Mouse (Mus musculus) embryonic facial prominence, embryonic 10.5 days (tissue): ENCODE data around the gene Pycr1. TPM values are rescaled to one million over a fixed set of nuclear protein-coding genes. Genes with fewer than 3 reads are reported as not detected.

ENCODE experiments used
- DNase-seq: peaks from one replicate; pipeline ENCODE4 v3.0.0-alpha.2; 2017; ENCODE audit warnings: low spot score
- H3K27ac ChIP-seq: fragments of 300-500 bp; sonication (generic); replicated peaks from 2 replicates; pipeline ENCODE4 v1.5.1; 2016; ENCODE audit warnings: mild to moderate bottlenecking
- H3K27me3 ChIP-seq: fragments of 300-500 bp; sonication (generic); replicated peaks from 2 replicates; pipeline ENCODE4 v1.6.1; 2016; ENCODE audit warnings: low read depth, mild to moderate bottlenecking; ENCODE audit not compliant: poor library complexity, severe bottlenecking
- H3K36me3 ChIP-seq: fragments of 300-500 bp; sonication (generic); replicated peaks from 2 replicates; pipeline ENCODE4 v1.6.1; 2016; ENCODE audit warnings: mild to moderate bottlenecking, moderate library complexity
- H3K4me1 ChIP-seq: fragments of 300-500 bp; sonication (generic); 2 replicates; pipeline ENCODE4 v1.6.1; 2016
- H3K4me3 ChIP-seq: fragments of 300-500 bp; sonication (generic); 2 replicates; pipeline ENCODE4 v1.5.1; 2016; ENCODE audit warnings: mild to moderate bottlenecking, moderate library complexity
- H3K9me3 ChIP-seq: fragments of 300-500 bp; sonication (generic); 2 replicates; pipeline ENCODE4 v1.6.1; 2016; ENCODE audit warnings: mild to moderate bottlenecking
- WGBS: fragments of 180-500 bp; shearing (Covaris S2); methylation state at CpG from one replicate; pipeline ENCODE4 v1.1.7; 2016; 5-methylcytosine and 5-hydroxymethylcytosine counted together
- polyA plus RNA-seq: library from polyadenylated mRNA; unstranded; fragments of >200 nt; fragmentation: Nextera tagmentation; extraction: Ambion mirVana; gene quantifications from 2 replicates; pipeline ENCODE4 v1.2.1, GENCODE M21; 2016

Gene Pycr1
- polyA plus RNA-seq, 1 experiment from 2014 or later, result 32.7 TPM

- peak overlapping the region; percentile 99 for H3K4me3 ChIP-seq
- H3K9me3 ChIP-seq, result no peaks in the 10 kb centered on the region
- peaks cover 43% of the 10 kb centered on the region for H3K4me1 ChIP-seq
- peaks cover 45% of the 10 kb centered on the region for H3K36me3 ChIP-seq
- peak overlapping the region; percentile 42 for H3K27ac ChIP-seq
- DNase-seq, result no peak
- H3K27me3 ChIP-seq, result no peaks in the 10 kb centered on the region
- 44% methylated on average over 5 of the region's 5 CpGs for WGBS
Measured at GRCm38 (mm10) chr11:120630401-120630871, 13.1 kb downstream of the Pycr1 start.

DNA sequence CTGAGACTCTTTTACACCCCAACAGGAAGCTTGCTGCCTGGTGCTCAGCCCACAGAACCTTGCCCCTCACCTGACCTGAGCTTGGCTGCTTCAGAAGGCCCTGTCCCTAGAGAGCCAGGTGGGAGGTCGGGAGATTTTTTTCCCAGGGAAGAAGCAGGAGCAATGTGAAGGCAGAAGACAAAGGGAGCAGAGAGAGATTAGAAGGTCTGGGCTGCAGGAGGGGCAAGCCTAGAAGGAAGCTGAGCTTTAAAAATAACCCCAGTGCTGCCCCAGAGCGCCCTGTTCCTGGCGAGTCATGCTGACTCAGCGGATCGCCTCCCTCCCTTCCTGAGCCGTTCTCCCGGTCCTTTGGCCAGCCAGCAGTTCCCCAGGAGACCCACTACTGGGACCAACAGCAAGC is 13.7 kb downstream of the Pycr1 start:
- Histone ChIP-seq H3K9me3 (no peaks in the 10 kb centered on the region), H3K27me3 (no peaks in the 10 kb centered on the region), H3K36me3 (peaks cover 47% of the 10 kb centered on the region), H3K4me1 (peaks cover 48% of the 10 kb centered on the region), H3K4me3 (peak overlapping the region; percentile 99), H3K27ac (peak overlapping the region; percentile 42)
- DNase-seq, result no peak
- 38% methylated on average over 7 of the region's 7 CpGs for WGBS

- Histone ChIP-seq H3K4me3 (peak overlapping the region; percentile 99), H3K27ac (peak overlapping the region; percentile 42; the same call in 1 of the 2 replicates), H3K27me3 (no peaks in the 10 kb centered on the region), H3K36me3 (peaks cover 47% of the 10 kb centered on the region), H3K4me1 (peaks cover 52% of the 10 kb centered on the region), H3K9me3 (no peaks in the 10 kb centered on the region)
- DNase-seq, result no peak
- WGBS, result 78% methylated on average over 23 of the region's 23 CpGs
Measured at GRCm38 (mm10) chr11:120629341-120629730, 14.2 kb downstream of the Pycr1 start.

DNA sequence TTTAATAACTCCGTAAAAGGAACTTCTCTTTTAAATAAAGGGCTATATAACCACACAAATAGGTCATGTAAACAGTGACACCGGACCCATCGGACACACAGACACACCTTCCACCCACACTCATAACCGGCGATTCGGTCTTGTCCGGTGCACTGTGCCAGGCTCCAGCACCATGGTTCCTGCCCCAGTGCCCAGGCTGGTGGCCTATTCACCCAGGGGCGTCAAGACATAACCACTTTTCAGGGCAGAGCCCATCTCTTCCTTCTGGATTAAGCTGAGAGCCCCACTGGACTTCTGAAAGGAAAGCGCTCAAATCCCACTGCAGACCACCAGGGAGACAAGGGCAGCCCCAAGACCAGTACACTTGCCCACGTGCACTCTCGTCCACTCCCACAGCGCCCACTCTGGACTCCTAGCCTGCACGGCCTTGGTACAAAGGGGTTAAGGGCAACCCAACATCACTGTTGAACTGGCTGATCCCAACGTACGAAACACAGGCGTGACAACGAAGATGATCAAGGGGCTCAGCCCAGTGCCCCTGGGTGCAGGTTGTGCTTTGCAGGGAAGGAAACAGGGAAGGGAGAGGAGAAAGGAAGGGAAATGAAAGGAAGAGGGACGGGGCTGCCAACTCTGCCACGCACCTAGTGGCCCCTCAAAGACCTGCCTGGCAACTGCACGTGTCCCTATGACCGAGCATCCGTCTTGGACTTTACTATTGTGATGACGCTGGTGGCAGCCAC is 14.8 kb downstream of the Pycr1 start:
- Histone ChIP-seq H3K27ac (no peak overlapping the region), H3K36me3 (peaks cover 47% of the 10 kb centered on the region), H3K4me3 (peak overlapping the region; percentile 99; the same call in 1 of the 2 replicates), H3K9me3 (no peaks in the 10 kb centered on the region), H3K27me3 (no peaks in the 10 kb centered on the region), H3K4me1 (peaks cover 55% of the 10 kb centered on the region)
- WGBS, result 95% methylated on average over 23 of the region's 23 CpGs
- DNase-seq, result no peak

DNA sequence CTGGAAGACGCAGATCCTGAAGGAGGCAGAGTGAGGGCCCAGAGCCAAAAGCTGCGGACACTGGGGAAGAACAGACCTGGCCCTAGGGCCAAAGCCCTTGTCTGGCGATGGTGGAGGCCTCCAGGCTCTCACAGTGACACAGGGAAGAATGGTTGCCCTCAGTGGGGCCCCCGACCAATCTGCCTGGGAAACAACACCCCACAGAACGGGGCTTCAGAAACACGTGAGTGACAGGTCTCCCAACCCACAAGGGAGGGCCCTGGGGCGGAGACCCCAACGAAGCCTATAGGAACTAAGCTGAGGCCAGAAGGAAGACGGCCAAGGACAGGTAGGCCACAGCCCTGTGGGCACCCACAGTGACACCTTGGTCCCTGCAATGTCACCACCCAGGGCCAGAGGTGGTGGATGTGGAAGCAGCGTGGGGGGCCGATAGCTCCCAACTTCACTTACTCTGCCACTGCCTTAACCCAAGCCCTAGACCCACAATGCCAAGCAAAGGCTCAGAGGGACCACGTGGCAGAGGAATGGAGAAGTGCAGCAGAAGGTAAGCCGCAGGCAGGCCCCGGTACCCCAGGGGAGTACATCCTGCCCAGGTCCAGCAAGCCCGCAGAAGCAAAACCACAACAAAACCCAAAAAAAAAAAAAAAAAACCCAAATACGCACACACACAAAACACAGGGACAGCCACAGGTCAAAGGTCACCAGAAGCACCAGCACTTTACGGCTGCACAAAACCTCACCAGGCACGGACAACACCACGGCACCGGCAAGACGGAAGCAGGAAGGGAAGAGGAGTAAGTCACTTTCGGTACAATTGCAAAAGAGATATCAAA is 15.9 kb downstream of the Pycr1 start:
- Histone ChIP-seq H3K27ac (no peak overlapping the region), H3K9me3 (no peaks in the 10 kb centered on the region), H3K4me1 (peaks cover 56% of the 10 kb centered on the region), H3K4me3 (peak overlapping the region; percentile 14; the same call in 1 of the 2 replicates), H3K27me3 (no peaks in the 10 kb centered on the region), H3K36me3 (peaks cover 55% of the 10 kb centered on the region)
- 85% methylated on average over 22 of the region's 22 CpGs for WGBS
- DNase-seq, result no peak

DNA sequence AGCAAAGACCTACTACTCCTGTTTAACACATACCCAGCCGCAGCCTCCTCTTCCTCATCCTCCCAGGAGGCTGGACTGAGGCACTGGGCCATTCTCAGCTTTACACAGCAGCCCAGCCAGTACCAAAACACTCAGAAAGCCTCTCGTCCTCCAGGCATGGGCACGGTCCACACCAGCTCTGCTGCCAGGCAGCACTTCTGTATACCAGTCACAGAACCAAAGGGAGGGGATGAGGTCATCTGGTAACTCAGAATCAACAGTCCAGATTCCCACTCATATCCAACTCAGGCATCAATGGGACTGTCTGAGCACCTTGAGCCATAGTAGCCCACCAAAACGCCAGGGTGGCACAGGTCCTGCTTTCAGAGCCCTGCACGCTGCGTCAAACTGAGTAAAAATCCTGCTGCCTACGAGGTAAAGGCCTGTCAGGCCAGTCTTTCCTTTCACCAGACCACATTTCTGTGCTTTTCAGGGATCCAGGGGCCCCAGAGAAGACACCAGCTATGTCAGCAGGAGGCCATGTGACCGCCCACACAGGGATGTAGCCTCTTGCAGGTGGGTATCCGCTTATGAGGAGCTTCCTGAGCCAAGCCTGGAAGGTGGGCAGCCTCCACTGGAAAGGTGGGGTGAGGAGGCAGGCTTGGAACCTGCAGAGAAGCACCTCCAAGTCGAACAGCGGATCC is 16.6 kb downstream of the Pycr1 start:
- no peak for DNase-seq
- Histone ChIP-seq H3K4me3 (0 out of 2 replicates have a peak overlapping the region, but pooled peaks have one; percentile 14), H3K4me1 (peaks cover 49% of the 10 kb centered on the region), H3K9me3 (no peaks in the 10 kb centered on the region), H3K36me3 (peaks cover 63% of the 10 kb centered on the region), H3K27ac (no peak overlapping the region), H3K27me3 (no peaks in the 10 kb centered on the region)
- 89% methylated on average over 11 of the region's 11 CpGs for WGBS

DNA sequence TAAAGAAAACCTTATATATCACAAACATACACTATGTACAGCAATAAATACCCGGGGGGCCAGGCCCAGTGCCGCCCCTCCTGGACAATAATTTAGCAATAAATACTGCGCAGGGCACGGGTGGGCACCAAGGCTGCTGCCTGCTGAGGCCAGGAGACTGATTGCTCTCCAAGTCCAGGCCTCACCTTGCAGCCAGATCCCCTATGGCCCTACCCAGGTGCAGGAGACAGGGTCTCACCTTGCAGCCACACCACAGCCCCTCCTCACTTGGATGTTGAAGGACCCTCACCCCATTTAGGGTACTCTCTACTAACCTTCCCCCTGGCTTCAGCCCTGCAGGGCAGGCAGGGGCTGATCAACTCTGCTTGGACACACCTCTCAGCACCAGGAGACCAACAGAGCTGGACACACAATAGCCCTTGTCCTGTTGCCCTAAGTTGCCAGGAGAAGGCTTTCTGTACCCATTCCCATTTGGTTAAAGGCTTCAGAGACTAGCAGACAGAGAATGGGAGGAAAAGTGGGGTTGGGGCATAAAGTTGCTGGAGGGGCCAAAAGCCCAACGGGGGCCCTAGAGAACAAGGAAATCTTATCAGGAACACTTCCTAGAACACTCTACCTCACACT is 18.3 kb downstream of the Pycr1 start, which contains the start of gene Sirt7:
TSS of gene Sirt7 (minus strand) at position 89 of the 624 bp plus-strand sequence.
- H3K36me3 ChIP-seq, result peaks cover 76% of the 10 kb centered on the region
- WGBS, result 22% methylated on average over 5 of the region's 5 CpGs
- no peak for DNase-seq

GRCm38 (mm10) chr11:120624680-120625111 is 18.9 kb downstream of the Pycr1 start:
- DNase-seq, result peak; percentile 90
- H3K27ac ChIP-seq, result peak overlapping the region; percentile 75
- no peaks in the 10 kb centered on the region for H3K9me3 ChIP-seq
- under 1% methylated on average over 53 of the region's 53 CpGs for WGBS
- H3K4me3 ChIP-seq, result peak overlapping the region; percentile 97
- H3K36me3 ChIP-seq, result peaks cover 77% of the 10 kb centered on the region
- H3K27me3 ChIP-seq, result no peaks in the 10 kb centered on the region
- peaks cover 27% of the 10 kb centered on the region for H3K4me1 ChIP-seq

More for the DNA sequence above, 18.3 kb downstream of the Pycr1 start, which contains the start of gene Sirt7:
- H3K4me3 ChIP-seq, result peak within 1 kb of the TSS; percentile 97
- peak within 1 kb of the TSS; percentile 75 for H3K27ac ChIP-seq
- no peaks in the 10 kb centered on the region for H3K27me3 ChIP-seq
- no peaks in the 10 kb centered on the region for H3K9me3 ChIP-seq
- peaks cover 33% of the 10 kb centered on the region for H3K4me1 ChIP-seq

DNA sequence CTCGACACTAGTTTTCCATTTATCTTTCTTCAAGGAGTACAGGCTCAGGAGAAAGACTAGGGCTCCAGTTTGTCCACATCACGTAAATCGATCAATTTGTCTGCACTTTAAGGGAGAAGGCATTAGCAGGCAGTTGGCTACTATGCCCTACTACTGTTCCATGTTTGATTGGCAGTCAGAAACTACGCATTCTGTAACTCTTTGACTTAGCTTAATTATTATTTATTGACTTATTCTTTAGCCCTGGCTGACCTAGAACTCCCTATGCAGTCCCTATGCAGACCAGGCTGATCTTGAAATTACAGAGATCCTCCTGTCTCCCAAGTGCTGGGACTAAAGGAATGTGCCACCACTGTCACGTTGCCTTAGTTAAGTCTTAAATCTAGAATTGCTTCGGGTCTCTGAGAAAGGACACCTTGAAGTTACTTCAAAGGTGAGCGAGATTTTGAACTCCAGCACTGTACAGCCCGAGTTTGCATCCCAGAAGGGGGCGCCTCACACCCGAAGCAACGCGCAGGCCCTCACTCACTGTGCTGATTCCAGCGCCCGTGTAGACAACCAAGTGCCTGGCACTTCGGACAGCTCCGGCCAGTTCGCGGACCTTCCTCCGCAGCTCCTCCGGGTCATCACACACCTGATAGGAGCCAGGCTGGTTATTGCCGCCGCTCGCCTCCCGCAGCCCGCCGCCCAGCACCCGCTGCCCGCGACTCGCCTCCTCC is 19.4 kb downstream of the Pycr1 start:
- Histone ChIP-seq H3K9me3 (no peaks in the 10 kb centered on the region), H3K27ac (peak overlapping the region; percentile 75), H3K4me3 (peak overlapping the region; percentile 97), H3K36me3 (peaks cover 77% of the 10 kb centered on the region), H3K4me1 (peaks cover 21% of the 10 kb centered on the region), H3K27me3 (no peaks in the 10 kb centered on the region)
- DNase-seq, result peak; percentile 73
- 14% methylated on average over 30 of the region's 30 CpGs for WGBS

DNA sequence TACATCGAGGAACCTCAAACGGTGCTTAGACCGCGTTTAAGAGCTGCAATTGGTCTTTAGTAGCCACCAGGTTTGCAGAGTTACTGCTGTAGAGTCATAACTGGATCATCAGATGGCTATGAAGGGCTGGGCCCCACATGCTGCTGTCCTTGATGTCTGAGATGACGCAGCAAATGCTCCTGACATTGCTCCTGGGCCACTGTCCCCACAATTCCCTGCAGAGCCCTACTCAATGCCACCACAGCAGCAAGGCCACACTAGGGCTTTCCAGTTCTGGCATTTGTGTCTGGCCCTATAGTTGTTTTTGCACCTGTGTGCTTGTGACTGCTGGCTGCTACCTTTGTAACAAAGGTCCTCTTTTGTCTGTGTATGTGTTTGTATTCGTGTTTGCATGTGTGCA is 20.8 kb downstream of the Pycr1 start:
- no peak overlapping the region for H3K4me3 ChIP-seq
- peaks cover 79% of the 10 kb centered on the region for H3K36me3 ChIP-seq
- no peaks in the 10 kb centered on the region for H3K27me3 ChIP-seq
- H3K27ac ChIP-seq, result no peak overlapping the region
- DNase-seq, result no peak
- peaks cover 28% of the 10 kb centered on the region for H3K4me1 ChIP-seq
- H3K9me3 ChIP-seq, result no peaks in the 10 kb centered on the region
- 93% methylated on average over 6 of the region's 6 CpGs for WGBS

DNA sequence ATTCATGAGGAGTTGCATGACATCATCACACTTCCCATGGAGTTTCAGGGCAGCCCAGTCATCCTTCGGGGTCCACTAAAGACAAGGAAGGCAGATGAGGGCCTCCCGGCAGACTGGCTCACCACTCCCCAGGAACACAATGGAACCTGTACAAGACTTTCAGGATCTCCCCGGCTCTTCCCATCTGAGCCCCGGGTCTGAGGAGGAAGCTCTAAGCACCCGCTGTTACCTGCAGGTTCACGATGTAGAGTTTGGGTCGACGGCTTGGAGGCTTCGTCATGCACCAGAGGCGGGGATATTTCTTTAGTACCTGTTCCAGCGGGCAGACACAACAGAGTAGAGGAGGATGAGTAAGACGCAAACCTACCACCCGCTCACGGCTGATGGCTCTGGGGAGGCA is 23.4 kb downstream of the Pycr1 start:
- no peak overlapping the region; the same call in 1 of the 2 replicates for H3K4me3 ChIP-seq
- no peaks in the 10 kb centered on the region for H3K27me3 ChIP-seq
- 92% methylated on average over 14 of the region's 14 CpGs for WGBS
- no peaks in the 10 kb centered on the region for H3K9me3 ChIP-seq
- peaks cover 42% of the 10 kb centered on the region for H3K4me1 ChIP-seq
- no peak for DNase-seq
- peaks cover 65% of the 10 kb centered on the region for H3K36me3 ChIP-seq
- no peak overlapping the region for H3K27ac ChIP-seq
